Mouse (Mus musculus) hindbrain, postnatal 0 days (tissue): ENCODE measurements around the gene Smap2. TPM values are rescaled to one million over a fixed set of nuclear protein-coding genes. Genes with fewer than 3 reads are reported as not detected.

Experiments
- ATAC-seq: fragments of 200-750 bp; cut with Nextera tagmentation; 2 replicates; pipeline ENCODE4 v1.8.0; 2017; ENCODE audit warnings: mild to moderate bottlenecking, moderate TSS enrichment, moderate library complexity
- DNase-seq: peaks from one replicate; pipeline ENCODE4 v3.0.0-alpha.2; 2015; ENCODE audit warnings: low spot score
- H3K27ac ChIP-seq: fragments of 300-500 bp; sonication (generic); 2 replicates; pipeline ENCODE4 v1.5.1; 2014; ENCODE audit warnings: mild to moderate bottlenecking
- H3K27me3 ChIP-seq: fragments of 300-500 bp; sonication (generic); 2 replicates; pipeline ENCODE4 v1.6.1; 2014; ENCODE audit warnings: low read length, mixed read lengths; ENCODE audit not compliant: insufficient read depth
- H3K36me3 ChIP-seq: fragments of 300-500 bp; sonication (generic); 2 replicates; pipeline ENCODE4 v1.6.1; 2014; ENCODE audit warnings: low read length, mixed read lengths; ENCODE audit not compliant: insufficient read depth
- H3K4me1 ChIP-seq: fragments of 300-500 bp; sonication (generic); 2 replicates; pipeline ENCODE4 v1.6.1; 2014; ENCODE audit warnings: antibody characterized with exemption, low read length, mixed read lengths; ENCODE audit not compliant: insufficient read depth
- H3K4me2 ChIP-seq: fragments of 300-500 bp; sonication (generic); 2 replicates; pipeline ENCODE4 v1.6.1; 2014; ENCODE audit warnings: low read depth, mild to moderate bottlenecking, low read length, moderate library complexity, mixed read lengths
- H3K4me3 ChIP-seq: fragments of 300-500 bp; sonication (generic); 2 replicates; pipeline ENCODE4 v1.5.1; 2014; ENCODE audit warnings: low read length
- H3K9ac ChIP-seq: fragments of 300-500 bp; sonication (generic); replicated peaks from 2 replicates; pipeline ENCODE4 v1.6.1; 2014; ENCODE audit warnings: mild to moderate bottlenecking, low read length, moderate library complexity, mixed read lengths
- H3K9me3 ChIP-seq: fragments of 300-500 bp; sonication (generic); 2 replicates; pipeline ENCODE4 v1.6.1; 2016; ENCODE audit warnings: low read length, mixed read lengths
- CTCF ChIP-seq: IDR thresholded peaks from 2 replicates; pipeline ENCODE4 v1.5.1; 2016; ENCODE audit warnings: antibody characterized with exemption, control low read depth, low read depth
- WGBS: fragments of 180-500 bp; shearing (Covaris S2); extraction: QIAGEN DNeasy Blood & Tissue Kit; methylation state at CpG from one replicate; pipeline ENCODE4 v1.1.7; 2014; 5-methylcytosine and 5-hydroxymethylcytosine counted together
- polyA plus RNA-seq: library from polyadenylated mRNA; unstranded; fragments of >200 nt; fragmentation: Nextera tagmentation; extraction: Ambion mirVana; gene quantifications from 2 replicates; pipeline ENCODE4 v1.2.1, GENCODE M21; 2015
- total RNA-seq: library from RNA; depleted of rRNA; stranded (reverse); fragments of >200 nt; gene quantifications from 2 replicates; pipeline ENCODE4 v1.2.3, GENCODE M21; 2014

Smap2 gene
- total and polyA plus RNA-seq, 2 experiments from 2014 or later: 42.0 to 79.8 TPM

- H3K9me3 ChIP-seq: no peaks in the 10 kb centered on the region
- H3K27ac ChIP-seq: no peak overlapping the region
- H3K4me2 ChIP-seq: peak overlapping the region; percentile 49
- WGBS: 28% methylated on average over 4 of the region's 4 CpGs
- H3K36me3 ChIP-seq: no peaks in the 10 kb centered on the region
- H3K4me1 ChIP-seq: no peaks in the 10 kb centered on the region
- H3K4me3 ChIP-seq: no peak overlapping the region
- DNase-seq: no peak
- ATAC-seq: 0 out of 2 replicates have a peak, but pooled peaks have one; percentile 13
- no peaks in the 10 kb centered on the region for H3K27me3 ChIP-seq
- 0 out of 2 replicates have a peak overlapping the region, but pooled peaks have one; percentile 21 for H3K9ac ChIP-seq
- peak; percentile 28; the same call in 1 of the 2 replicates for TF ChIP-seq CTCF
These were observed 34.8 kb upstream of the Smap2 start for GRCm38 (mm10) chr4:121051863-121052262.

GRCm38 (mm10) chr4:121042946-121043345 lies 25.9 kb upstream of the Smap2 start:
- DNase-seq (no peak), ATAC-seq (no peak)
- 62% methylated on average over 3 of the region's 3 CpGs for WGBS
- Histone ChIP-seq H3K27me3 (no peaks in the 10 kb centered on the region), H3K9me3 (no peaks in the 10 kb centered on the region), H3K4me3 (no peak overlapping the region), H3K4me2 (no peak overlapping the region), H3K27ac (no peak overlapping the region), H3K9ac (no peak overlapping the region), H3K4me1 (peaks cover 5% of the 10 kb centered on the region; the same call in 1 of the 2 replicates), H3K36me3 (no peaks in the 10 kb centered on the region)
- TF ChIP-seq CTCF: no peak

DNA sequence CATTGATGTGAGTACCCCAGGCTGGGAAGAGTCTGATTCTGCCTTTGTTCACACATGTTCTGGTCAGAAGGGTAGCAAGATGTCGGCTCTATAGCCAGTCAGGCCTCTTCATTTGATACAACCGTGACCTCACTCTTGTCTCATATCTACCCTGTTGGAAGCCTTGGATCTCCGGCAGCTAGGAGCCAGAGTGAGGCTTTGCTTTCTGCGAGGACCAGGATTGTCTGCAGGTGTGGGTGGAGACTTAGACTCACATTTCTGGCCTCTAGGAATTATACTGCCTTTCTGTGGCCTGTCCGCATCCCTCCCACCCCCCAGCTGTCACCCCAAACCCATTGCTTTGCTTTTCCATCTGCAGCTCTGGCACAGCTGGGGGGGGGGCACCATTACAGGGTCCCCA lies 25.4 kb upstream of the Smap2 start:
- no peak overlapping the region for H3K4me3 ChIP-seq
- no peaks in the 10 kb centered on the region for H3K36me3 ChIP-seq
- peak overlapping the region; percentile 75; the same call in 1 of the 2 replicates for H3K27ac ChIP-seq
- peaks cover 5% of the 10 kb centered on the region; the same call in 1 of the 2 replicates for H3K4me1 ChIP-seq
- TF ChIP-seq CTCF: no peak
- no peak overlapping the region for H3K9ac ChIP-seq
- H3K4me2 ChIP-seq: no peak overlapping the region
- WGBS: 39% methylated on average over 5 of the region's 5 CpGs
- no peaks in the 10 kb centered on the region for H3K9me3 ChIP-seq
- no peaks in the 10 kb centered on the region for H3K27me3 ChIP-seq
- DNase-seq: no peak
- no peak for ATAC-seq

- 10% methylated on average over 18 of the region's 18 CpGs for WGBS
- Histone ChIP-seq H3K27ac (peak overlapping the region; percentile 75), H3K9ac (0 out of 2 replicates have a peak overlapping the region, but pooled peaks have one; percentile 4), H3K9me3 (no peaks in the 10 kb centered on the region), H3K4me1 (peaks cover 5% of the 10 kb centered on the region; the same call in 1 of the 2 replicates), H3K27me3 (no peaks in the 10 kb centered on the region), H3K4me3 (no peak overlapping the region), H3K4me2 (peak overlapping the region; percentile 63), H3K36me3 (no peaks in the 10 kb centered on the region)
- DNase-seq: peak; percentile 87
- TF ChIP-seq CTCF: peak; percentile 81
- peak; percentile 85 for ATAC-seq
These were observed 24.0 kb upstream of the Smap2 start for GRCm38 (mm10) chr4:121040897-121041671.

GRCm38 (mm10) chr4:121040323-121040722 lies 23.3 kb upstream of the Smap2 start:
- H3K9me3 ChIP-seq: no peaks in the 10 kb centered on the region
- DNase-seq (no peak), ATAC-seq (no peak)
- H3K27ac ChIP-seq: peak overlapping the region; percentile 75; the same call in 1 of the 2 replicates
- peaks cover 5% of the 10 kb centered on the region; the same call in 1 of the 2 replicates for H3K4me1 ChIP-seq
- WGBS: 48% methylated on average over 14 of the region's 14 CpGs
- H3K9ac ChIP-seq: peak overlapping the region; percentile 54; the same call in 1 of the 2 replicates
- peak overlapping the region; percentile 63 for H3K4me2 ChIP-seq
- peak overlapping the region; percentile 40 for H3K4me3 ChIP-seq
- no peak for TF ChIP-seq CTCF
- H3K27me3 ChIP-seq: no peaks in the 10 kb centered on the region
- H3K36me3 ChIP-seq: no peaks in the 10 kb centered on the region

DNA sequence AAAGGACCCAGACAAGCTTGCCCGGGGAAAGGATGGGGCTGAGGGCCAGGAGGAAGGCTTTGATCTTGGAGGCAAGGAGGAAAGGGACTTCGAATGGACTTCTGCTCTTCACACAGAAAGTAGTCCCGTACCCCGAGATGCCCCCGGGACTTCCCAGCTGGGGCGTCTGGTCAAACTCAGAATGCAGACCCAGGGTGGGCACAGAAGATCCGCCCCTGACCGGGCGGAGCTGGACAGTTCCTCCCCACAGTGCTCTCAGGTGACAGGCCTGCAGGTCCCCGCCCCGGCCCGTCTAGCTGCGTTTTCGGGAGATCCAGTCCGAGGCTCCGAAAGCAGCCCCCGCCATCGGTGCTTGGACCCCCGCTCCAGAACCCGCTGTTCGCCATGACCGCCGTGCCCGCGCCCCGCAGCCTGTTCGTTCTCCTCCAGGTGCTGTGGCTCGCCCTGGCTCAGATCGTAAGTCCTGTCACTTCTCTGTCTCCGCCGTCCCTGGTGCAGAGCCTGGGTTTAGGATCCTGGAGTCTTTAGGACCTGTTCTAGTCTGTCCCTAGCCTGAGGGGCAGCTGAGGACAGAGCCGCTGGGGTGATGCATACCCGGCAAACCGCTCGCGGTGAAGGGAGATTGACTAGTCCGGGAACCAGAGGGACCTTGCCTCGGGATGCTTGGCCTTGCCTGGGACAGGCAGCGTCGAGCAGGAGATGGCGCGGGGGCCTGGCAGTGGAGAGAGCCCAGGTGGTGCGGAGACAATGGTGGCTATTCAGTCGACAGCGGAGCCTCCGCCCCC lies 22.5 kb upstream of the Smap2 start, which contains the start of gene Col9a2:
Col9a2 (plus strand) TSS at position 55 of the 785 bp plus-strand sequence.
- TF ChIP-seq CTCF: no peak

More for the DNA sequence above, 22.5 kb upstream of the Smap2 start, which contains the start of gene Col9a2:
- H3K4me2 ChIP-seq: peak within 1 kb of the TSS; percentile 63
- peak; percentile 44 for DNase-seq
- no peaks in the 10 kb centered on the region for H3K27me3 ChIP-seq
- 6% methylated on average over 46 of the region's 46 CpGs for WGBS
- no peaks in the 10 kb centered on the region for H3K9me3 ChIP-seq
- peak; percentile 36 for ATAC-seq
- H3K9ac ChIP-seq: peak within 1 kb of the TSS; percentile 54
- 0 out of 2 replicates have a peak within 1 kb of the TSS, but pooled peaks have one; percentile 34 for H3K27ac ChIP-seq
- peaks cover 5% of the 10 kb centered on the region; the same call in 1 of the 2 replicates for H3K4me1 ChIP-seq
- peak within 1 kb of the TSS; percentile 40 for H3K4me3 ChIP-seq
- H3K36me3 ChIP-seq: no peaks in the 10 kb centered on the region
